Mouse (Mus musculus): ENCODE data around the gene Laptm5. TPM values are rescaled to one million over a fixed set of nuclear protein-coding genes. Genes with fewer than 3 reads are reported as not detected.

Gene Laptm5
- polyA plus RNA-seq, 1 experiment, result not detected

DNA sequence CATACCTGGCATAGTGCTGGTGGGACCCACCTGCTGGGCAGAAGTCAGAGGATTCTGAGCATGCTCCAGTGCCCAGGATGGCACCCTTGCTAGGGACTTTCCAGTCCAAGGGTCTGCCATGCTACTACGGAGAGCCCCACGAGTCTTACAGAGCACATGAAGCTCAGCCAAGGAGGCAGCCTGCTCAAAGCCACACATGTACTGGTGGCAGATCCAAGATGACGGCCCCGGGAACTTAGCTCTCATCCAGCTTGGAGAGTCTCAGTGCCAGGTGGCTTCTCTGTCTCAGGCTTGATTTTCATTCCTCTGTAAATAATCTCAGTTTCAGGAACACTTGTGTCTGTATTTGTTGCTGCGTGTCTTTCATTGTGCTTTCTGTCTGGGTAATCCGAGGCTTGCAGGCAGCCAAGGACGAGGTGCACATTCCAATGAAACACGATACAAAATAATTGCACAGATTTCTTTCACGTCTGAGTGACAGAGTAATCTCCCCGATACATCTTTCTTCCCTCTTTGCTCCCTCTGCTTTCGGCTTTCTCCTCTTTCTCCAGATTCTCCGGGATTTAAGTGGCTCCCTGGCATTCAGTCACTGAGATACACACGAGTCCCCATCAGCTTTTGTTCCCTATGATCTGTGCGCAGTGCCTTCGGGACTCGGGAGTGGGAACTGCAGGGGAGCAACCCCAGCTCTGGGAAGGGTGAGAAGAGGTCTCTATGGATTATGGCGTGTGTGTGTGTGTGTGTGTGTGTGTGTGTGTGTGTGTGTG lies 71.7 kb downstream of the Laptm5 start:
- WGBS, result 27% methylated on average over 17 of the region's 17 CpGs
- no peak overlapping the region for H3K27ac ChIP-seq (ENCODE audit: insufficient read depth, low read depth, low read length)
- TF ChIP-seq CTCF (IDR thresholded peaks at IDR 0.05; ENCODE audit: insufficient read depth, low read depth, low read length) (no peak), POLR2A (IDR thresholded peaks at IDR 0.05; ENCODE audit: insufficient read depth, low read depth, low read length) (no peak)
- H3K4me1 ChIP-seq (ENCODE audit: control insufficient read depth, insufficient read depth, low read length), result peaks cover 16% of the 10 kb centered on the region
- no peak overlapping the region for H3K4me3 ChIP-seq (ENCODE audit: insufficient read depth, low read depth, low read length)

Other genes starting within 250 kb of the Laptm5 start
- gene Pum1, start 249.8 kb upstream of the Laptm5 start, polyA plus RNA-seq (2012; ENCODE audit: insufficient read depth, insufficient read length, low replicate concordance, missing spikeins), result 276 TPM in 1 of 2 replicates, not detected in the other
- gene Sdc3, start 120.6 kb upstream of the Laptm5 start, polyA plus RNA-seq (2012; ENCODE audit: insufficient read depth, insufficient read length, low replicate concordance, missing spikeins), result 81.4 TPM in 1 of 2 replicates, not detected in the other
- not detected in 2 replicates for gene Matn1, start 31.3 kb downstream of the Laptm5 start, polyA plus RNA-seq (2012; ENCODE audit: insufficient read depth, insufficient read length, low replicate concordance, missing spikeins)

Measured in olfactory bulb, adult 2 months (tissue).